Mouse (Mus musculus): ENCODE measurements around the gene Tbx6.

Tbx6 gene

DNA sequence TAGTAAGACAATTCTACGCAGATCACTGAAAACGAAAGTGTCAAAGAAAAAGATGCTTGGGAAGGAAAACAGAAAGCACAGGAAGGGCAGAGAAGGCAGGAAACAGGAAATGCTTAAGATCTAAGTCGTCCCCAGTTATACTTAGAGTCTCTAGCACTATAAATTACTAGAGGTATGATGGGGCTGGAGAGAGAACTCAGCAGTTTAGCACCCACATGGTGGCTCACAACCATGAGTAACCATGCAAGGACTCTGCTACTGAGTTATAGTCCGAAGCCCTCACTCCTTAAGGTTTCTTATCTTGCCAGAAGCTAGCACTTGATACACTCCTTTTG, 13.0 kb downstream of the Tbx6 start:
- DNase-seq (ENCODE audit: low spot score), result no peak

DNA sequence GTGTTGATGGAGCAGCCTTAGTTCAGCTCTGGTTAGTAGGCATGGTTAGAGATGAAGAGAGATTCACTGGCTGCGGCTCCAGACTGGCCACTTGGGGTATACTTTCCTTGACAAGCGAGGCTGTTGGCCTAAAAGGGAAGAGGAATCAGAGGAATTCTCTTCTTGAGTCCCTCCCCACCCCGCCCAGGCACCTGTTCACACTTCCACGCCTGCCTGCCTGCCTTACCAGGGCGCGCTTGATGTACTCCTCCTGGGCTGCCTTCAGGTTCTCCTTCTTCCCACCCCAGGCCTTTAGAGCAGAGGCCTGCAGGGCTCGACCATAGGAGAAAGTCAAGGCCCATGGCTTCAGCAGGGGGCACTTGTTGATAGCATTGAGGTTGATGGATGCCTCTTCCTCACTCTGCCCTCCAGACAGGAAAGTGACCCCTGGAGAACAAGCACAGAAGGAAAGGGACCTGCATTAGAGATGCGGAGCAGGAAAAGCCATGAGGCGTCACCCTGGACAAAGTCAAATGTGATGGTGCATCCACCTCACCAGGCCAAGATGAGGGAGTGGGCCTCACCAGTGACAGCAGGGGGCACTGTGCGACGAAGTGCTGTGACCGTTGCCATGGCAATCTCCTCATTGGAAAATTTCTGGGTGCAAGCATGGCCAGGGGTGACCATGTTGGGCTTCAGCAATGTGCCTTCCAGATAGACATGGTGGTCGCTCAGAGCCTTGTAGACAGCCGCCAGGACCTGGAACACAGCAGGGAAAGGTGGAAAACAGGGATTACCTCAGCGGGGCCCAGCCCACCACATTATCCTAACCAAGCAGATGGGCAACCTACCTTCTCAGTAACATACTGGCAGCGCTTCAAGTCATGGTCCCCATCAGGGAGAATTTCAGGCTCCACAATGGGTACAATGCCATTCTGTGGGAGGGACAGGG, 14.4 kb downstream of the Tbx6 start:
- no peak for DNase-seq (ENCODE audit: low spot score)

DNA sequence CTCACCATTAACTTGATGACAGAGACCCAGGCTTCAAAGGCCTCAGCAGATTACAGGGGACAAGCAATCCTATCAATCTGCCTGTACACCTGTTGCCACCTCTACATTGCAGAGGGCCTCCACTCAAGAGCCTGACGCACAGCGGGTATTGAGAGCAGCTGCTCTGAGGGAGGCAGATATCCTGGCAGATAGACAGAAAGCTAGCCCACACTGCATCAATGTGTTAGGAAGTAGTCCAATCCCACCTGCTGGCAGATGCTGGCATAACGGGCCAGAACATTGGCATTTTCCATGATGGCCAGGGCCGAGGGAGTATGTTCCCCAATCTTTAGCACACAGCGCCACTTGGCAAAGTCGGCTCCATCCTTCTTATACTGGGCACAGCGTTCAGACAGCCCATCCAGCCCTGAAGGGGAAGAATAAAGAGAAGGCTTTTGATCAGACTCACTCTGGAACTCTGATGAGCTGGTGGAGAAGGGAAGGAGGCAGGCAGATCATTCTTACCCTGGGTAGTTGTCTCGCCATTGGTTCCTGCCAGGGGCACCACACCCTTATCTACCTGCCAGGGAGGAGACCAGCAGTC, 15.2 kb downstream of the Tbx6 start:
- no peak for DNase-seq (ENCODE audit: low spot score)

DNA sequence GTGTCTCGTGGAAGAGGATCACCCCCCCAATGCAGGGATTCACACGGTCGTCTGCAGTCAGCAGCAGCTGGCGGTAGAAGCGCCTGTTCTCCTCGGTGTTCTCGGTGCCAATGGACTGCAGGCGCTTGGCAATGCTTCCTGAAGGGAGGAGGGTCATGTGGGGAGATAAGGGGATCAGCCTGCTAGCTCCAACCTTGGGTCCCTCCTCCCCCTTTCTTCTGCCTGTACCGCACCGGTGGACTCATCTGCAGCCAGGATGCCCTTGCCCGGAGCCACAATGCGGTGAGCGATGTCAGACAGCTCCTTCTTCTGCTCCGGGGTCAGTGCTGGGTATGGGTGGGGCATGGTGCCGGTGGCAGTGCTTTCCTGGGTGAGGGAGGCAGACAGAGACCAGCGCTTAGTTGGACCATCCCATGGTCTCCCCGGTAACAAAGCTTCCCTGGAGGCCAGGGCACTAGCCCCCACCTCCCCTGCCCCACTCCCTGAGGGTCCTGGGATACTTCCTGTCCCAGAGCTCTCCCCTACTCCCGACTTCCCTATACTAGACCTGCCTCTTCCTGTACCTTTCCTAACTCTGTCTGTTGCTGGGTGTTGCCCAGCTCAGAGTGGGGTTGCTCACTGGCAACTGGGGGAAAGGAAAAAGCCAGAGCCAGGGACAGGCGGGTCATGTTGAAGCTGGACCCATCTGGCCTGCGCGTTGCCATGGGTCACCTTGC, 16.3 kb downstream of the Tbx6 start, which contains the start of gene Fam57b:
TSS of gene Fam57b (plus strand) at position 258 of the 716 bp plus-strand sequence.
- DNase-seq (ENCODE audit: low spot score), result no peak

DNA sequence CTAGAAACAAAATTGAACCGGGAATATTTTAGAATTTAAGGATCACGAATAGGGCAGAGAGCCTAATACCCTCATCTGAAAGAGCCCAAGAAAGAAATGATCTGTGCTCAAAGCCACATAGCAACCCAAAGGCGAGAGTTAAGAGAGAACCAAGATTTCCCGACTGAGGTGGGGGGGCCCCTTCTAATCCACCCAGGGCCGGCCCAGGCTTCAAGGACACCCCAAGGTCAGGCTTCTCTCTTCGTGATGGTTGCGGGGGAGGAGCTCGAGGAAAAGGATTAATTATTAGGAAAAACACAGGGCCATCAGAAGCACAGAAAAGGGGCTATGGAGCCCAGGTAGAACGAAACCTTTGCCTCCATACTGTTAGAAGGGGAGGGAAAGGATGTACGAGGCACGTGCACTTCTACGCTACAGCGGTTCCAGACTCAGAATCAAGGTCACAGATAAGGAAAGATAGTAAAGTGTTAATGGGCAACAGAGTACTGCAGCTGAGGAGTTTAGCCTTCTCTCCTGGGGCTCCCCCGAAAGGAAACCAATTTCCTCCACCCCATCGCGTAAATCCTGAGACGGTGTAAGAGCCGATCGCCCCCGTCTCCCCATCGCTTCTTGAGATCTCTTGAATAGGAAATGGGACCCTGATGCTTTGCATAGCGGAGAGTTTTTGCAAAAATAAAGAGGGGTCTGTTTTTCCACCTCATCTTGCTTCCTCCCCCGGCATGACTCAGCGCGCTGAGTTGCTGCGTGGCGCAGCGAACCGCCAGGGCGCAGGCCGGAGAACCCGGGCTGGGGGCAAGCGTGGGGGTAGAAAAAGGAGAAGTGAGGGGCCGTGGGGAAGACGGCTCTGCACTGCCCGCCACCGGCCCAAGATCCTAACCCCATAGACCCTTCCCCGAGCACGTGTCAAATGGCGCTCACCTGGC, 17.1 kb downstream of the Tbx6 start:
- DNase-seq (ENCODE audit: low spot score), result peak; percentile 53

DNA sequence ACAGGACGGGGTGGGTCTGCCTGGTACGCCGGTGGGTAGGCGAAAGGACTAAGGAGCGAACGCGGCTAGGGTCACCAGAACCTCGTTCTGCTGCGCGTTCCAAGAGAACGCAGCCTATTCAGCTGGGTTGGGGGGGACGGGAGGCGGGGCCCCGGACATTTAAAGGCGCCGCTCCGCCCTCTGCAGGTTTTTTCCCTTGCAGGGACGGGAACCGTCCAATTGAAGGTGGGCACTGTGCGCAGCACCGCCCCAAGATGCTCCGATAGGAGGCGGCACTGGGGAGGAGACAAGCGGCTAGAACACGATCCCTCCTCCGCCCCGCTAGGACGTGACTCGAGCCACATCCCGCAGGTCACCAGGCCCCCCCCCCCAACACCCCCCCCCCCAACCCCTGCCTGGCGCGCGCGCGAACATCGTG, 17.8 kb downstream of the Tbx6 start:
- DNase-seq (ENCODE audit: low spot score), result peak; percentile 85

DNA sequence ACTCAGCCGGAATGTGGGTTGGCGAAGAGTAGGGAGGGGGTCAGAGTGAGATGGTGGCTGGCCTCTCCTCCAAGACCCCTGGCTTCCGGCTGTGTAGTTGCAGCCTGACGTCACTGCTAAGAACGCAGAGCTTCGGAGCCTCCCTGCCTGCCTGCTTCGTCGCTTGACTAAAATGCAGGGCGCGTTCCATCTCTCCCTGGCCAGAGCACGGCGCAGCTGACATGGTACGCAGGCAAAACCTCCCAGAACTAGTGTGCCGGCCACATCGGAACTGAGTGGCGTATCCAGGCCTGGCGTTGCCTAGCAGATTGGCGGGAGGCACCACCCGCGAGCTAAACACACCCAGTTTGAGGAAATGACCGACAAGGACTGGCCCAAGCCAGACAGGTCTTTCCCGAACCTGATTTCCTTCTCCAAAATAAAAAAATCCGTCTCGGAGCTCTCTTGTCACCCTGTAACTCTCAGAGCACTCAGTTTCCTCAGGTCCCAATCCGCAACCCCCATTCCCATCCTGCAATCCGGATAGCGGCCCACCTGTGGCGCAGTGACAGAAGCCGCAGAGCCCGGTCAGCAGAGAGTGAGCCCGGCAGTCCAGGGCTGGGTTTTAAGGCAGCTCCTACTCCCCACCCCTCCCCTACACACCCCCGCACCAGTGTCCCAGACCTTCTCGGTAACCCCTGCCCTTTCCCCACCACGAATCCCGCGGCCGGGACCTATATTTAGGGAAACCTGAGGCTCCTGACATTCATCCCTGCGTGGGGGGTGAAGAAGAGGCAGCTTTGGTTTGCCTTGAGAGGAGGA, 18.4 kb downstream of the Tbx6 start:
- peak; percentile 60 for DNase-seq (ENCODE audit: low spot score)

DNA sequence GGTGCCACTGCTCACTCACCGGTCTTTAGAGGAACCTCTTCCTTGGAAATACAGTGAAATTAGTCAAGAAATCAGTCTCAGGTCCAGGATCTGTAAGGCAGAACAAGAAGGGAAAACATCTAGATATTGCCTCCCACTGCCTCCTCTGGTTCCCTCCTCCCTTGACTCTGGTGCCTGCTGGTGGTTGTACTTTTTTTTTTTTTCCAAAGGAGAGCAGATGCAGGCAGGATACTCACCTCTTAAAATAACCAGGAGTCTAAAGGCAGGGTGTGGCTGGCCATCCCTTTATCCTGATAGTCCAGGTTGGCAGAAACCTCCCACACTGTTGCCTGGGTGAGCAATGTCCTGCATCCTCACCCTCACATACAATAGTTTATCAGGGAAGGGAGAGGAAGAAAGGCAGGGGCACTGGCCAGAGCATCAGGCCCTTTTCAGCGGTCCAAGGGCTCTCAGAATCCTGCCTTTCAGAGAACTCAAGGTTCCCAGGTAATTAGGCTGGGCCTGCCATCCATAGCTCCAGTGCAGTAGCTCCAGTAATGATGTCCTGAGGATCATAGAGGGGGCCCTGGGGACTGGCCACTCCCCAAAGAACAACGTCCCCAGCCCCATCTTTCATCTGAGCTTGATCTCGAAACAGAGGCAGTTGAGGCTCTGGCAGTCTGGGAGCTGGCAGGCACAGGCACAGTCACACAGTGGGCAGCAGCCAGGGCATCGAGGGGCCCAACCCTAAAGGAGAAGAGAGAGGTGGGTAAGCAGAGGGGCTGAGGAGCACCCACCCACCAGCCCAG, 19.2 kb downstream of the Tbx6 start:
- no peak for DNase-seq (ENCODE audit: low spot score)

DNA sequence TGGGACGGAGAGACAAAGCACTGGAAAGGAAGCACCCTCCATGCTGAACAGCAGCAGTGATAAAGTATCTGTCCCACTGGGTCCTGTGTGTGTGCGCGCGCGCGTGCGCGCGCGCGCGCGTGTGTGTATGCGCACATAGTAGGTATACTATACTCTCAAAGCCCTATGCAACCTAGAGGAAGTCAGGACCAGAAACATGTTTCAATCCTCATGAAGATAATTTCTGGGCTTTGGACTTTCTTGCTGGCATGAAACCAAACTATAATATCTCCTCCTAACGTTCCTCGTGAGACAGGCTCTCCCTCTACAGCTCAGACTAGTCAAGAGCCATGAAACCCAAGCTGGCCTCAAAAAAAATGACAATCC, 19.8 kb downstream of the Tbx6 start:
- DNase-seq (ENCODE audit: low spot score), result no peak

DNA sequence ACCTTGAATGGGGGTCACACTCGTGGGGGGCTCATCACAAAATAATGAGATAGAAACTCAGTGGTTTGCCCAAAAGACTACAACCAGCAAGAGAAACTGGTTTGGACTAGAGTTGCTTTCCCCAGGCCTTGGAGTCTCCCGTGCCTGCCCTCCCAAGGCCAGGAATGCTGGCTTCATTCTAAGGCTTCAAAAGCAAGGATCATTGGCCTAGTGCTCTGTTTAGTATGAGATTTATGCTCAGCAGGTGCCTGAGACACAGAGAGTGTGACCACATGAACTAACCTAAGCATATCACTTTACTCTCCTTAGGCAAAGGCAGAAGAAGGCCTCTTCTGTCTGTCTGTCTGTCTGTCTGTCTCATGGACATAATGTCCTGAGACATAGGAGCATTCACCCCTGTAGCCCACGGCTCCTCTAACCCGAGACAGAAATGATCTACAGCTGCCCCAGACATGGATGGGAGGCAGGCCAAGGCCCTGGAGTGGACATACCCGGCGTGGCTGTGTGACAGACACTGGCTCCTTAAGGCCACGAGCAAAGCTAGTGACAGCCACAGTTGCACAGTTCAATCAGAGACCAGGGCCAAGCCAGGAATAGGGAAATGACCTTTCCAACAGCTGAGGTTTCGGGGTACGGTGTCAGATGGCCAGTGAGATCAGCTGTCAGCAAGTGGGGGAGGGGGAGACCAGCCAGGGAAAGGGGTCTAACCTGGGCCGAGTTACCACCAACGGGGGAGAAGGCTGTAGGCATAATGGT, 21.0 kb downstream of the Tbx6 start:
- DNase-seq (ENCODE audit: low spot score), result no peak

DNA sequence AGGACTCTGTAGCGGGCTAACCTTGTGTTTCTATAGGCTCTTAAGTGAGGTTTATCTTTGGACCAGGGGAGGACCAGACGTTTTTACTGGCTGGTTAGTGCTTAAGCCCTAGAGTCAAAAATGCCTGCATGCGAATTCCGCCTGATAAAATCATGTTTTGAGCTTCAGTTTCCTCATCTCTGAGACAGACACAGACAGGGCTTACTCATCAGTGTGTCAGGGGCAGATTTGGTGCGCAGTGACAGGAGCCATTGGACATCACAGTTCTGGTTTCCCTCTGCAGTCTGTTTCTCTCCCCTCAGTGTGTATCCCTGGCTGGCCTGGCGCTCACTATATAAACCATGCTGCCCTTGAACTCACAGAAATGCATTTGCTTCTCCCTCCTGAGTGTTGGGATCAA, 21.9 kb downstream of the Tbx6 start:
- no peak for DNase-seq (ENCODE audit: low spot score)

DNA sequence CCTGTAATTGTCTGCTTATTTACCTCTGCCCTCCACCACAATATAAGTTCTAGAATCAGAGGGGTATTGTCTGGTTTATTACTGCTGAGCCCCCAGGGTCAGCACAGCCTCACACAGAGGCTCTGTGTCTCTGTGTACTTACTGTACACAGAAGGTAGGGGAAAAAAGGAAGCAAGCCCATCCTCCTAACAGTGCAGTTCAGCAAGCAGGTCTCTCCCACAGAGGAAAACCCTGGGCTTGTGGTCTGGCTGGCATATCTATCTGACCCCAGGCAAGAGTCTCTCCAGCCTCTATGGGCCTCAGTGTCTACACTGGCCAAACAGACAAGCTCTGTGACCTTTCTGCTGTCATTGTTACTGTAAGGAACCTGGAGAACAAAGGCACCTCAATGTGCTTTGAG, 22.5 kb downstream of the Tbx6 start:
- no peak for DNase-seq (ENCODE audit: low spot score)

DNA sequence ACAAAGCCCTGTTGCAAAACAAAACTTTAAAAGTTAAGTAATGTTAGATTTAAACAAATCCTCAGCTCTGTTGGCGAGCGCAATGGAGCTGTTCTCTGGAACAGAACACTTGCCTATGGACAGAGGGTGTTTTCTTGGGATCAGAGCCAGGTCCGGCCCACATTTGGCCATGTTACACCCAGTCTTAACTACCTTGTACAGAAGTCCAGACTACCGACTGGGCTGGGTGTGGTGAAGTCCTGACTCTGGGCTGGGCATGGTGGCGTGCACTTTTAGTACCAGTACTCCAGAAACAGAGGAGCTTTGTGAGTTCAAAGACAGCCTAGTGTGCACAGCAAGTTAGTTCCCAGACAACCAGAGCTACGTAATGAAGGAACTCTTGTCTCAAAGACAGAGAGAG, 25.7 kb downstream of the Tbx6 start:
- DNase-seq (ENCODE audit: low spot score), result no peak

DNA sequence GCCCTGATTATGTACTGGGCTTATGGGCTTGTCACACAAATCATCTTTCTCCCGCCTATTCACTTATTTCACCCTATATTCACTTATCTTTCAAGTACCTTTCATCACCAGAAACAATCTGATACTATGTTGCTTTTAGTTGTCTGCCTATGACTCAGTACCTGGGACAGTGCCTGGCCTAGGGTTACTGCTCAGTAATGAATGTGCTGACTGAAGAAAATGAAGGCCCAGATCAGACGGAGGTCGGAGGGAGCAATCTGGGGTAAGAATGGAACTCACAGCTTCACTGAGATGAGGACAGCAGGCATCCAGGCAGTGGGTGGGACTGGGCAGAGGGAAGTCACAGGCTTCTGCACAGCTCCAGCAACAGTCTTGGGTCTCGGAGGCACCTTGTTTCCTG, 26.1 kb downstream of the Tbx6 start:
- DNase-seq (ENCODE audit: low spot score), result no peak

DNA sequence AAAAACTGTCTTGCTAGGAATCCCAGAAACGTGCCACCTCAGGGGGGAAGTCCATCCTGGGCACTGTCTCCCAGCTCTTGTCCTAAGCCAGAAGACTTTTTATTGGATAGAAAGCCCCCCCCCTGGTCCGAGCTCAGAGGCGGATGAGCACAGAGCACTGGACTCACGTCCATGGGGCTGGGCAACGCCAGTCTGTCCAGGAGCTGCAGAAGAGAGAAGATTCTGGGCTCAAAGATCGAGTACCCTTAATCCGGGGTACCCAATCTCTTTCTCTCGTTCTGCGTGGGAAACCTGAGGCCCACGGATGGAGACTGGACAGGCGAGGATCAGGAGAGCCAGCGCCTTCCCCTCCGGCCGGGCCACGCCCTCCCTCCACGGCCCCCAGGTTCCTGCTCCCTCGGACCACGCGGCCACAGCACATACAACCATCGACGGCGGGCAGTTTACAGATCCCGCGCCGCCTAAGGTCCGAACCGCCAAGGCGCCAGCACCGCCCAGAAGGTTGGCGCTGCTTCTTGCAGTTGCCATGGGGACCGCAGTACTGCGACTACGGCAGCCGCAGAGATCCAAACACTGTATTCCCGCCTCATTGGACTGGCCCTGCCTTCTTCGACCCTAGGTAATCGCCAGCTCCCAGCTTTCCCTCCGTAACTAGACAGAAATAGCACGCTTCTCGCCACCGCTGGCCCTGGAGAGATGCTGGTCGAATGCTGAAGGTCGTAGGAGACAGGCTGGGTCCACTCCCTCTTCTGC, 27.6 kb downstream of the Tbx6 start:
- DNase-seq (ENCODE audit: low spot score), result peak; percentile 72

DNA sequence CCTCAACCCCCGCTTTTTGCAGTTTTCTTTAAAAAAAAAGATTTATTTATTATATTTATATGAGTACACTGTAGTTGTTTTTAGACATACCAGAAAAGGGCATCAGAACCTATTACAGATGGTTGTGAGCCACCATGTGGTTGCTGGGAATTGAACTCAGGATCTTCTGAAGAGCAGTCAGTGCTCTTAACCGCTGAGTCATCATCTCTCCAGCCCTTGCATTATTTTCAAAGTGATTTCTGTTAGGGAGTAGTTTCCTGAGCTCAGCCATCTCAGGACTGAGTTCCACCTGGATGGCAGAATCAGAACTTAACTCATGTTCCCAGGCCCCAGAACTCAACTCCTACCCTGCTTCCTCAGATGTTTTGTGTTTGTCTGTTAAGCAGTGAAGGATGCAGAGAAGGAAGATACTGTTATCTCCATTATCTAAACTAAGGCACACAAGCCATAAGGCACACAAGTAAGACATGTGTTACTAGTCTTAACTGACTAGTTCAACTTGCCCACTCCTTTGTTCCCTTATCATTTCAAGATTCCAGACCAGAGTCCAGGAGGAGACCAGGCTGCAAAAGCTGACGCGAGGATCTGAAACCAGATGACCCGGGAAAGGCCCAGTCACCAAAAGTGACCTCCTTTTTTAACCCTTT, 28.6 kb downstream of the Tbx6 start:
- DNase-seq (ENCODE audit: low spot score), result no peak

DNA sequence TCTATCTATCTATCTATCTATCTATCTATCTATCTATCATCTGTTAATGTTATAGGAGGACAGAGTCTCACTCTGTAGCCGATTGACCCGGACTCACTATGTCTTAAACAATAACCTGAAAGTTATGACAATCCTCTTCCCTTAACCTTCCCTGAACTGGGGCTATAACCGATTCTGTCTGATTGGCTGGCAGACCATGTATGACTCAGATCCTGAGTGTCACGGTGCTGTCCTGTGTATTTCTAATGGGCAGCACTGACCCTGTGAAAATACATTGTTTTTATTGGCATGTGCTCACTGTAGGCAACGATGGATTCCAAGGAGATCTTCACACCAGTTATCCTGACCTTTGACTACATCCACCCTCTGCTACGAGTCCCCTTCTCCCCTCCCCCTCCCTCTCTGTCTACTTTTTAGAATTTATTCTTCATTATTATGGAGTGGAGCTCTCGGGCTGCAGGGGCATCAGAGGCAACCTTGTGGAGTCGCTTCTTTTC, 34.5 kb downstream of the Tbx6 start:
- no peak for DNase-seq (ENCODE audit: low spot score)

DNA sequence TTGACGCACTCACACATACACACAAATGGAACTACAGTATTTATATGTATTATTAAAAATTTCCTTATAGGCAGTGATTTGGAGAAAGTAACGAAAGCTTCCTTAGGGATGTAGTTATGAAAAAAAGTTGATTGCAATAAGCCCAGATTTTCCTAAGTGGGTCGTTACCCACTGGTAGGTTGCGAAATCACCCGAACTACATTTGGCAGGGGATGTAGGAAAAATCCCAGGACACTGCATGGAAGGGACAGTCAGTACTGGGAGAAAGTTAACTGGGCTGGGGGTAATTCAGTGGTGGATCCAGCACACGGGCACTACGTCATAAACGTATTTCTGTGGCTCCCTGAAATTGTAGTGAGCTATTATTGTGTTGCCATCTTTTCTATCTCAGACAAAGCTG, 35.2 kb downstream of the Tbx6 start:
- no peak for DNase-seq (ENCODE audit: low spot score)
